Mouse (Mus musculus): ENCODE measurements around the gene Armcx3. TPM values are rescaled to one million over a fixed set of nuclear protein-coding genes. Genes with fewer than 3 reads are reported as not detected.
A peak's percentile ranks its signal among the peaks of the same experiment; 100 is the strongest.

Gene Armcx3
- total RNA-seq, 2 experiments from 2014 or later, result 82.9 to 91.2 TPM

DNA sequence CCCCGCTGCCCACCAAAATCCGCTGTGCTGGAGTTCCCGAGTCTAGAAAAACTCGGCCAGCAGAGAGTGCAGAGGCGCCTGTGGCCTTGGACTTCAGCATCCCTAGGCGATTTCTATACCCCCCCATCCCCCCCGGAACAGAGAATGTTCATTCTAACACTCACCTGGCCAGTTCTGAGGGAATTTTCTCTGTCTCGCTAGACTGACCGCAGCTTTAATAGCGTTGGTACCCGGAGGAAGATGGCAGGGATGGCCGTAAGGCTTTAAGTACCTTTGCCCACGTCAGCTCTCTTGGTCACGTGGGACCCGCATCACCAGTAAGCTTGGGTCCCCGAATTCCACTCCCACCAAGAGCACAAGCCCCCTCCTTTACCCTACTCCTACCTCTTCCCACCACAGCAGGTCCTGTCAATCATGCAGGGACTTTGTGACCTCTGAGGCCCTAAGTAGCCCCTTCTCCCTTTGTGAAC is 52.4 kb downstream of the Armcx3 start, which contains the start of gene Armcx2:
Armcx2 (minus strand) TSS at position 467 of the 470 bp plus-strand sequence.
- peak; percentile 45 to 70 for DNase-seq (ENCODE audit: extremely low spot score in 1 of 2, low spot score in 2 of 2)
- intact Hi-C loops (cut with DNase I), result no loop called here

Small RNAs within 50 kb of the gene (microRNA-seq; reads per million reads assigned to microRNA genes)
- not detected for gene Mir7093

Other genes starting within 250 kb of the Armcx3 start
- 10 to 100 TPM; 20.2 to 26.5 TPM for gene Timm8a1, start 214.7 kb upstream of the Armcx3 start, total RNA-seq (2021)
- gene Btk, start 173.0 kb upstream of the Armcx3 start, total RNA-seq (2021), result 1 to 10 TPM in 1 of 2 experiments, under 1 TPM in 1; 0.93 to 1.6 TPM
- 100 to 1,000 TPM; 157 to 158 TPM for gene Rpl36a, start 170.9 kb upstream of the Armcx3 start, total RNA-seq (2021)
- gene Gla, start 155.5 kb upstream of the Armcx3 start, total RNA-seq (2021), result 1 to 10 TPM; 8.8 to 9.2 TPM
- 100 to 1,000 TPM; 132 to 133 TPM for gene Hnrnph2, start 155.4 kb upstream of the Armcx3 start, total RNA-seq (2021)
- gene Armcx4, start 70.1 kb upstream of the Armcx3 start, total RNA-seq (2021), result 10 to 100 TPM; 51.3 to 51.5 TPM
- gene Armcx1, start 38.6 kb upstream of the Armcx3 start, total RNA-seq (2021), result 10 to 100 TPM; 58.2 to 72.7 TPM
- 1 to 10 TPM; 7.0 to 8.9 TPM for gene Armcx6, start 5.2 kb upstream of the Armcx3 start, total RNA-seq (2021)
- gene Armcx2, start 52.6 kb downstream of the Armcx3 start, total RNA-seq (2021), result 10 to 100 TPM; 90.3 to 94.4 TPM
- gene Nxf2, start 208.2 kb downstream of the Armcx3 start, total RNA-seq (2021), result under 1 TPM; 0.19 to 0.22 TPM